Mouse (Mus musculus) naive thymus-derived CD4-positive, alpha-beta T cell, adult 2 months (primary cell): ENCODE results near the gene Szrd1.
A peak's percentile ranks its signal among the peaks of the same experiment; 100 is the strongest.

Experiments
- DNase-seq: peaks from one replicate; pipeline ENCODE4 v3.0.0-alpha.2; 2011; ENCODE audit warnings: low read depth

The Szrd1 gene

GRCm38 (mm10) chr4:141066709-141067515 lies 72.7 kb downstream of the Szrd1 start:
- DNase-seq = no peak

- DNase-seq = peak; percentile 94
Measured at GRCm38 (mm10) chr4:141065123-141065522, 74.5 kb downstream of the Szrd1 start.

DNA sequence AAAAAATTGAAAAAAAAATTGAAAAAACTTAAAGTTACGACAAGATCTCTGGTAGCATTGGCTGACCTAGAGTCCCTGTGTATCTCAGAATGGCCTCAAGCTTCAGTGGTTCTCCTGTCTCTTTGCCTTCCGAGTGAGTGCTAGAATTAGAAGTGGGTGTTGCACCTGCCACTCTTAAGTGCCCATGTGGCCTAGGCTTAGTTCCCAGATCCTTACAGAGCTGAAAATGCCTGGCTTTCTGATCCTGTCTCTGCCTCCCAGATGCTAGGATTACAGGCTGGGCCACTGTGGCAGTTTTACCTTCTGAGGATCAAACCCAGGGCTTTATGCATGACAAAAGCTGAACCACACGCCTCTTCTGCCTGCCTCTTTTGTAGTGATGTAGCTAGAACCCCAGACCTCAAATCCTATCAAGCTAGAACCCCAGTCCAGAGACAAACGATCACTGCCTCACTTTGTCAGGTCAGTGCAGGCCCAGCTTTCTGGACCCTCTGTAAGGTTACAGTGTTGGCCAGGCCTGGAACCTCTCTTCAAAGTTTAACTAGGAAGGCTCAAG lies 75.4 kb downstream of the Szrd1 start:
- no peak for DNase-seq
